19 mouse cellular contexts compared by ENCODE assay signal in the genomic region with DNA sequence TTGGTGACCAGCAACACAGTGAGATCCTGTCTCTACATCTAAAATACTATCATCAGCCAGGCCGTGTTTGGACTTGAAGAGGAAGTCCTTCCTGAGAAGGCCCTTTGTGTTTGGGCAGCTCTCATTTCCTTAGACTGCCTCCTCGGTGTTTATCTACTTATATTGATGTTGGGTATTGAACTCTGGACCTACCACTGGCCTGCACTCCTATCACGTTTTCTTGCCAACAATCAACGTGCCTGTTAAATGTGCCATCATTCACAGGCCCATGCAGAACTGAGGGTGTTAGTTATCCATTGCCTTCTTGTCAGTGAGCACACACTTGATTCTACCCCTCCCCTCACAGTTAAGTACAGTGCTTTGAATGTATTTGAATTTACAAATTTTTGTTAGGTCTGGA. TPM values are rescaled to one million over a fixed set of nuclear protein-coding genes. Genes with fewer than 3 reads are reported as not detected.
DNase-seq lines count a peak whose midpoint lies in the region; TF ChIP-seq lines count a peak whose summit lies in the region.
"Had no signal": no experiment of that assay in that cellular context is flagged by ENCODE, and none has a peak within 500 bp of the region (broad histone marks: within the 10 kb centered on the region; RNA-seq: fewer than 3 reads in every experiment).

No protein-coding gene starts in this region.

- peaks cover 3% of the 10 kb centered on the region; the same call in 1 of the 2 replicates for H3K4me1 ChIP-seq in lung, adult 2 months (ENCODE audit: control insufficient read depth, insufficient read depth, low read length)
- no peaks in the 10 kb centered on the region; the same call in 1 of the 2 replicates for H3K4me1 ChIP-seq in small intestine, adult 2 months (ENCODE audit: control insufficient read depth, insufficient read depth, insufficient read length, low read length)

- peak; percentile 5 to 19 for DNase-seq in lung, adult 18-20 months
- no peak for DNase-seq in lung, adult 2 months
- peak; percentile 31 for DNase-seq in large intestine, adult 2 months (ENCODE audit: low read depth, low spot score)
- peak; percentile 13 for DNase-seq in lung, postnatal 10 days
- no peak for DNase-seq in heart, adult 8-10 months (ENCODE audit: low spot score)
- no peak for DNase-seq in layer of hippocampus, adult 18-20 months (ENCODE audit: low spot score in 2 of 2)
- DNase-seq: adrenal gland, postnatal 14 days; cerebellum, adult 18-20 months; cerebellum, adult 9-11 months; cerebellum, postnatal 36 days; gastrocnemius, postnatal 14 days; heart, adult 2 months; heart, postnatal 36 days had no signal

- no peak overlapping the region for H3K4me3 ChIP-seq in lung, adult 2 months (replicated peaks; ENCODE audit: extremely low read depth, low read depth, low read length)
- no peak overlapping the region for H3K4me3 ChIP-seq in small intestine, adult 2 months (ENCODE audit: low read depth, low read length)
- H3K4me3 ChIP-seq: embryonic facial prominence, embryonic 13.5 days; forebrain, embryonic 12.5 days; heart, adult 2 months; heart, embryonic 12.5 days; hindbrain, embryonic 15.5 days had no signal

- H3K27ac ChIP-seq in small intestine, adult 2 months (ENCODE audit: insufficient read depth, low read depth, low read length): peak overlapping the region; percentile 49
- H3K27ac ChIP-seq: embryonic facial prominence, embryonic 13.5 days; forebrain, embryonic 12.5 days; heart, adult 2 months; hindbrain, embryonic 15.5 days had no signal

- TF ChIP-seq POLR2A in lung, adult 2 months (IDR thresholded peaks at IDR 0.05; ENCODE audit: borderline replicate concordance, extremely low read depth, low read depth, low read length): no peak
- no peak for TF ChIP-seq POLR2A in small intestine, adult 2 months (IDR thresholded peaks at IDR 0.05; ENCODE audit: low read depth, low read length)

- TF ChIP-seq CTCF in lung, adult 2 months (IDR thresholded peaks at IDR 0.05; ENCODE audit: insufficient read depth, low read length): no peak
- TF ChIP-seq CTCF in small intestine, adult 2 months (IDR thresholded peaks at IDR 0.05; ENCODE audit: extremely low read depth, insufficient read length, insufficient replicate concordance, low read depth, low read length): no peak

- WGBS in lung, adult 2 months: 35% methylated on average over 4 of the region's 4 CpGs
- 30% methylated on average over 4 of the region's 4 CpGs for WGBS in large intestine, adult 2 months
- WGBS in small intestine, adult 2 months: 21% methylated on average over 4 of the region's 4 CpGs

- no peaks in the 10 kb centered on the region for H3K27me3 ChIP-seq in small intestine, adult 2 months (ENCODE audit: control insufficient read depth, insufficient read depth, low read length)
- H3K27me3 ChIP-seq: embryonic facial prominence, embryonic 13.5 days; heart, embryonic 12.5 days; hindbrain, embryonic 15.5 days; Patski had no signal

- peaks cover 5% of the 10 kb centered on the region; the same call in 1 of the 2 replicates for H3K36me3 ChIP-seq in small intestine, adult 2 months (ENCODE audit: control insufficient read depth, insufficient read depth, low read length)

RNA-seq across cellular contexts. Expression of a gene that starts 2.4 kb away (rescaled TPM):
- polyA plus RNA-seq in lung, adult 2 months (2012; rRNA removed): 1.7 and 4.6 TPM in 2 replicates
- 4.6 and 5.2 TPM in 2 replicates for polyA plus RNA-seq in large intestine, adult 2 months (2012; rRNA removed)
- polyA plus RNA-seq in small intestine, adult 2 months (2012; rRNA removed): 1.6 and 2.0 TPM in 2 replicates
- total RNA-seq in heart, adult 8-10 months (2022): 1 to 10 TPM; 5.0 to 8.2 (median 6.5) TPM
- total RNA-seq in layer of hippocampus, adult 18-20 months (2021): 10 to 100 TPM in 1 of 2 experiments, 1 to 10 TPM in 1; 9.9 to 11.4 TPM

Comparison
In these comparisons a context has a peak if more than half of its experiments do, and no peak if none do; other contexts are left out.
1. DNase-seq: peak in lung, adult 18-20 months (2 of 2), large intestine, adult 2 months (single experiment) and lung, postnatal 10 days (single experiment); none in lung, adult 2 months (single experiment), heart, adult 8-10 months (single experiment) and layer of hippocampus, adult 18-20 months (0 of 2).